Mouse (Mus musculus): ENCODE measurements around the gene H2afz. TPM values are rescaled to one million over a fixed set of nuclear protein-coding genes. Genes with fewer than 3 reads are reported as not detected.

Gene H2afz
- total and polyA plus RNA-seq, 2 experiments from 2014 or later, result 567 to 814 TPM

GRCm38 (mm10) chr3:137833128-137833527 is 31.2 kb upstream of the H2afz start:
- no peak for DNase-seq (ENCODE audit: low spot score)
- ATAC-seq, result no peak

GRCm38 (mm10) chr3:137833698-137834097 is 30.6 kb upstream of the H2afz start:
- Histone ChIP-seq H3K9me3 (ENCODE audit: low read length) (no peaks in the 10 kb centered on the region), H3K9ac (replicated peaks; ENCODE audit: low read length) (no peak overlapping the region), H3K27me3 (ENCODE audit: insufficient read depth, low read length) (no peaks in the 10 kb centered on the region), H3K4me3 (ENCODE audit: low read length) (no peak overlapping the region), H3K27ac (no peak overlapping the region), H3K36me3 (ENCODE audit: insufficient read depth, low read length) (no peaks in the 10 kb centered on the region), H3K4me2 (ENCODE audit: low read depth, low read length) (no peak overlapping the region), H3K4me1 (ENCODE audit: insufficient read depth, low read length) (no peaks in the 10 kb centered on the region)
- TF ChIP-seq CTCF (IDR thresholded peaks at IDR 0.05; ENCODE audit: low read depth), result no peak
- no peak for ATAC-seq
- DNase-seq (ENCODE audit: low spot score), result no peak
- WGBS, result 93% methylated on average over 4 of the region's 4 CpGs

More at GRCm38 (mm10) chr3:137833128-137833527, 31.2 kb upstream of the H2afz start:
- Histone ChIP-seq H3K4me2 (ENCODE audit: low read depth, low read length) (no peak overlapping the region), H3K4me1 (ENCODE audit: insufficient read depth, low read length) (no peaks in the 10 kb centered on the region), H3K36me3 (ENCODE audit: insufficient read depth, low read length) (no peaks in the 10 kb centered on the region), H3K9me3 (ENCODE audit: low read length) (no peaks in the 10 kb centered on the region), H3K9ac (replicated peaks; ENCODE audit: low read length) (no peak overlapping the region), H3K27ac (no peak overlapping the region), H3K4me3 (ENCODE audit: low read length) (no peak overlapping the region), H3K27me3 (ENCODE audit: insufficient read depth, low read length) (no peaks in the 10 kb centered on the region)
- no peak for TF ChIP-seq CTCF (IDR thresholded peaks at IDR 0.05; ENCODE audit: low read depth)

GRCm38 (mm10) chr3:137836543-137836942 is 27.7 kb upstream of the H2afz start:
- no peak for ATAC-seq

GRCm38 (mm10) chr3:137838160-137838559 is 26.1 kb upstream of the H2afz start:
- Histone ChIP-seq H3K4me3 (ENCODE audit: low read length) (no peak overlapping the region), H3K27ac (no peak overlapping the region), H3K27me3 (ENCODE audit: insufficient read depth, low read length) (no peaks in the 10 kb centered on the region), H3K9ac (replicated peaks; ENCODE audit: low read length) (no peak overlapping the region), H3K4me2 (ENCODE audit: low read depth, low read length) (no peak overlapping the region), H3K36me3 (ENCODE audit: insufficient read depth, low read length) (no peaks in the 10 kb centered on the region), H3K4me1 (ENCODE audit: insufficient read depth, low read length) (no peaks in the 10 kb centered on the region), H3K9me3 (ENCODE audit: low read length) (no peaks in the 10 kb centered on the region)
- ATAC-seq, result no peak
- DNase-seq (ENCODE audit: low spot score), result no peak
- no peak for TF ChIP-seq CTCF (IDR thresholded peaks at IDR 0.05; ENCODE audit: low read depth)

More at GRCm38 (mm10) chr3:137836543-137836942, 27.7 kb upstream of the H2afz start:
- 87% methylated on average over 1 of the region's 1 CpGs for WGBS
- DNase-seq (ENCODE audit: low spot score), result no peak
- H3K4me1 ChIP-seq (ENCODE audit: insufficient read depth, low read length), result no peaks in the 10 kb centered on the region
- H3K9me3 ChIP-seq (ENCODE audit: low read length), result no peaks in the 10 kb centered on the region
- no peaks in the 10 kb centered on the region for H3K27me3 ChIP-seq (ENCODE audit: insufficient read depth, low read length)
- no peak overlapping the region for H3K4me2 ChIP-seq (ENCODE audit: low read depth, low read length)
- TF ChIP-seq CTCF (IDR thresholded peaks at IDR 0.05; ENCODE audit: low read depth), result no peak
- H3K27ac ChIP-seq, result no peak overlapping the region
- H3K4me3 ChIP-seq (ENCODE audit: low read length), result no peak overlapping the region
- no peak overlapping the region for H3K9ac ChIP-seq (replicated peaks; ENCODE audit: low read length)
- no peaks in the 10 kb centered on the region for H3K36me3 ChIP-seq (ENCODE audit: insufficient read depth, low read length)

- H3K4me1 ChIP-seq (ENCODE audit: insufficient read depth, low read length), result no peaks in the 10 kb centered on the region
- no peak overlapping the region for H3K27ac ChIP-seq
- DNase-seq (ENCODE audit: low spot score) (no peak), ATAC-seq (no peak)
- H3K4me3 ChIP-seq (ENCODE audit: low read length), result no peak overlapping the region
- H3K36me3 ChIP-seq (ENCODE audit: insufficient read depth, low read length), result no peaks in the 10 kb centered on the region
- H3K9ac ChIP-seq (replicated peaks; ENCODE audit: low read length), result no peak overlapping the region
- no peaks in the 10 kb centered on the region for H3K9me3 ChIP-seq (ENCODE audit: low read length)
- no peak overlapping the region for H3K4me2 ChIP-seq (ENCODE audit: low read depth, low read length)
- H3K27me3 ChIP-seq (ENCODE audit: insufficient read depth, low read length), result no peaks in the 10 kb centered on the region
- no peak for TF ChIP-seq CTCF (IDR thresholded peaks at IDR 0.05; ENCODE audit: low read depth)
- WGBS, result 90% methylated on average over 1 of the region's 1 CpGs
Measured at GRCm38 (mm10) chr3:137842944-137843343, 21.3 kb upstream of the H2afz start.

GRCm38 (mm10) chr3:137844263-137844662 is 20.0 kb upstream of the H2afz start:
- ATAC-seq, result no peak

GRCm38 (mm10) chr3:137846552-137846951 is 17.7 kb upstream of the H2afz start:
- DNase-seq (ENCODE audit: low spot score) (no peak), ATAC-seq (no peak)
- Histone ChIP-seq H3K4me1 (ENCODE audit: insufficient read depth, low read length) (no peaks in the 10 kb centered on the region), H3K9ac (replicated peaks; ENCODE audit: low read length) (no peak overlapping the region), H3K36me3 (ENCODE audit: insufficient read depth, low read length) (no peaks in the 10 kb centered on the region), H3K4me2 (ENCODE audit: low read depth, low read length) (no peak overlapping the region), H3K4me3 (ENCODE audit: low read length) (no peak overlapping the region), H3K27me3 (ENCODE audit: insufficient read depth, low read length) (no peaks in the 10 kb centered on the region), H3K9me3 (ENCODE audit: low read length) (no peaks in the 10 kb centered on the region), H3K27ac (no peak overlapping the region)
- WGBS, result 84% methylated on average over 5 of the region's 5 CpGs
- TF ChIP-seq CTCF (IDR thresholded peaks at IDR 0.05; ENCODE audit: low read depth), result no peak

More at GRCm38 (mm10) chr3:137844263-137844662, 20.0 kb upstream of the H2afz start:
- Histone ChIP-seq H3K27ac (no peak overlapping the region), H3K9me3 (ENCODE audit: low read length) (no peaks in the 10 kb centered on the region), H3K4me1 (ENCODE audit: insufficient read depth, low read length) (no peaks in the 10 kb centered on the region), H3K36me3 (ENCODE audit: insufficient read depth, low read length) (no peaks in the 10 kb centered on the region), H3K4me2 (ENCODE audit: low read depth, low read length) (no peak overlapping the region), H3K9ac (replicated peaks; ENCODE audit: low read length) (no peak overlapping the region), H3K4me3 (ENCODE audit: low read length) (no peak overlapping the region), H3K27me3 (ENCODE audit: insufficient read depth, low read length) (no peaks in the 10 kb centered on the region)
- TF ChIP-seq CTCF (IDR thresholded peaks at IDR 0.05; ENCODE audit: low read depth), result no peak
- WGBS, result 91% methylated on average over 3 of the region's 3 CpGs
- DNase-seq (ENCODE audit: low spot score), result no peak

Data from hindbrain, postnatal 0 days (tissue).